Mouse (Mus musculus): ENCODE results near the gene Oxct2b.
"Not testable (repeated sequence)": the region's sequence is repeated elsewhere in the genome, so short reads cannot be mapped to it uniquely, and the experiment has no call there.

Gene Oxct2b

DNA sequence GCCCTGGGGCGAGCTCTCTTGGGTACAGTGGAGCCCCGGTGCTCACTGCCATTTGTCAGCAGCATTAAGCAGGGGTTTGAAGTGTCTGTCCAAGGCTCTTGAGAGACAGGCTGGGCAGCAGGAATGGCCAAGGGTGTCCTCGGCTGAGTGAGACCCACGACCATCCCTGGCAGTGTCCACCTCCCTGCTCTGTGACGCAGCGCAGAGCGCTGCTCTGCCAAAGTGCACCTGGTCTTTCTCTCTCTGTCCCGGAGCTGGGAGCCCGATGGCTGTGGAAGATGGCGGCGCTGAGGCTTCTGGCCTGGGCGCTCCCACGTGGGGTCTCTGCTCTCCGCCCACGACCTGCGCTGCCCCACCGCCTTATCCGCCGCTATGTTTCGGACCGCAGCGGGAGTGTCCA lies at the start of gene Oxct2b:
TSS of gene Oxct2b (plus strand) at position 256 of the 400 bp plus-strand sequence.
- ATAC-seq (ENCODE audit: insufficient number of reproducible peaks, low FRiP score, low TSS enrichment) = no peak

DNA sequence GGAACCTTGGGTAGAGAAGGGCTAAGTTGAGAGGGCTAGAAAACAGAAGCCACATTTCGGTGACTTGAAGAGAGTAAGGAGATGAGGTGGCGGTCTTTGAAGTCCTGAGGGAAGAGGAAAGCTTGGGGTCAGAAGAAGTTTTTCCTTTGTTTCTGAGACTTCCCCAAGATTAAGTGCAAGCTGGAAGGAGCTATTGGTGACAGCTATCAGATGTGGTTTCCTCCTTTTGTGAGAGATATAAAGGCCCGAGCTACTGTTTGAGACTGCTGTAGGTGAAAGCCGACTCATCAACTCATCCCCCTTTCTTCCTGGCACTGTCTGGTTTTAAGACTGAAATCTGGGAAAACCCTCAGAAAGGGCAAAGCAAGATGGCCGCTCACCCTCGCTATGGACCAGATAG lies 47.4 kb upstream of the Oxct2b start:
- ATAC-seq (ENCODE audit: insufficient number of reproducible peaks, low FRiP score, low TSS enrichment) = no peak

GRCm38 (mm10) chr4:123071266-123071966 lies 44.6 kb upstream of the Oxct2b start:
- no peak for ATAC-seq (ENCODE audit: insufficient number of reproducible peaks, low FRiP score, low TSS enrichment)

- ATAC-seq (ENCODE audit: insufficient number of reproducible peaks, low FRiP score, low TSS enrichment) = no peak
Observed at GRCm38 (mm10) chr4:123076928-123077327, 39.1 kb upstream of the Oxct2b start.

- ATAC-seq (ENCODE audit: insufficient number of reproducible peaks, low FRiP score, low TSS enrichment) = no peak
Observed at GRCm38 (mm10) chr4:123078231-123078630, 37.8 kb upstream of the Oxct2b start.

DNA sequence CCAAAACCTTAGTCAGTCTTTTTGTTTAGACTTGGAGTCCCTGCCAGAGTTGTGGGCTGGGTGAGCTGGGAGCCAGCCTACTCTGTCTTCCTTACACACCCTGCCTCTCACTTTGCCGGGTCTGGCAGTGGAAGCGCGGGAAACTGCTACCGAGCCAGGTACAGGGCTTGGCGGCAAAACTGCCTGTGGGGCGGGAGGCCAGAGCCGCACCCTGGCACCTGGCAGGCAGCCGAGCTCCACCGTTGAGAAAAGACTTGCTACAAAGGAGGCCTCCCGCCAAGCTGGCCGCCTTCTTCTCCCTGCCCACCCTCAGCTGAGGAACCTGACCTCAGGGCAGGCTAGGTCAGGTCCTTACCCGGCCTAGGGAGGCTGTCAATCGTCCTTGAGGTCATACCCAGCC lies 35.3 kb upstream of the Oxct2b start:
- ATAC-seq (ENCODE audit: insufficient number of reproducible peaks, low FRiP score, low TSS enrichment) = no peak

- peak; percentile 72; the same call in 1 of the 2 replicates for ATAC-seq (ENCODE audit: insufficient number of reproducible peaks, low FRiP score, low TSS enrichment)
Observed at GRCm38 (mm10) chr4:123082283-123083163, 33.5 kb upstream of the Oxct2b start.

DNA sequence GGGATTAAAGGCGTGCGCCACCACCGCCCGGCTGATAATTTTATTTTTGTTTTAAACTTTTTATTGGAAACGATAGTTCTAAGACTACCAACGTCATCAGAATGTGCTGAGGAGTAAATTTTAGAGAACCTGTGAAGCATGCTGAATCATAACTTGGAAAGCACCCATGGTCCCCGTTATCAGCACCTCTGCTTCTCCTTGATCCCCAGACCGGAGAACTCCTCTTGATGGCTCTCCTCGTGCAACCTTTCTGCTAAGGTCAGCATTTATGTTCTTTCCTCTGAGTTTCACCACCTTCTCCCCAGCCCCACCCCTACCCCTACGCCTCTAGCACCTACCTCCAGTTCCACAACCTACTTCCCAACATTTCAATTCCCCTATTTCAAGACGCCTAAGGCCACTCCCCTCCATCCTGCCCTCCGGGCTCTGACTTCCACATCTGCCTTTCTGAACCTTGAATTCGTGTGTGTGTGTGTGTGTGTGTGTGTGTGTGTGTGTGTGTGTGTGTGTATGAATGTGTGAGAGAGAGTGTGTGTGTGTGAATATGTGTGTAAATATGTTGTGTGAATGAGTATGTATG lies 32.7 kb upstream of the Oxct2b start:
- no peak for ATAC-seq (ENCODE audit: insufficient number of reproducible peaks, low FRiP score, low TSS enrichment)

GRCm38 (mm10) chr4:123085290-123085689 lies 30.8 kb upstream of the Oxct2b start:
- ATAC-seq (ENCODE audit: insufficient number of reproducible peaks, low FRiP score, low TSS enrichment) = no peak

DNA sequence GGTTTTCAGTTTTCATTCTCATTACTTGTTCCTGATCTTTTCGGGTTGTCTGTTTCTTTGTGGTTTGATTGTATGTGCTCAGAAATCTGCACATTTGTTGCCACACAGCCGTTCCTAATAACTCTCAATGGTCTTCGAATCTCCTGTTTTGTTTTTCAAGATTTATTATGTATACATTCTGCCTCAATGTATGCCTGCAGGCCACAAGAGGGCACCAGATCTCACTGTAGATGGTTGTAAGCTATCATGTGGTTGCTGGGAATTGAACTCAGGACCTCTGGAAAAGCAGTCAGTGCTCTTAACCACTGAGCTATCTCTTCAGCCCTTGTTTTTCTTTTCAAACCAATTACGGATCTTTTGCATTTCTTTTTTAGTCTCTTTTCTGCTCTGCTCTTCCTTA lies 29.7 kb upstream of the Oxct2b start:
- no peak for ATAC-seq (ENCODE audit: insufficient number of reproducible peaks, low FRiP score, low TSS enrichment)

DNA sequence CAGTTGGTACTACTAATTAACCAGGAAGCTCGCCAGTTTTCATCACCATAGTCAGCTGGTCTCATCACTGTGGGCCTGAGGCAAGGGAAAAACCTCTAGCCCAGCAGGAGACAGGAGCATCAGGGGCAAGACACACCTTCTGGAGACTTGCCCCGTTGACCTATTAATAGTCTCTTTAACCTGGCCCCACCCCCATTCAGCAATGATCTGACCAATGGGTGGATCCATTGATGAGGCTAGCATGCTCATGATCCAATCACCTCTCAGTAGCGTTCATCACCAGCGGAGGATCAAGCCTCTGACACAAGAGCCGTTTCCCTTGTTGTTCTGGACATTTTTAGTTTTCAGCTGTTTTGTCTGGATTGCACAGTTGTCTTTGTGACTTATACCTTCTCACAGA lies 23.4 kb upstream of the Oxct2b start:
- no peak for ATAC-seq (ENCODE audit: insufficient number of reproducible peaks, low FRiP score, low TSS enrichment)

DNA sequence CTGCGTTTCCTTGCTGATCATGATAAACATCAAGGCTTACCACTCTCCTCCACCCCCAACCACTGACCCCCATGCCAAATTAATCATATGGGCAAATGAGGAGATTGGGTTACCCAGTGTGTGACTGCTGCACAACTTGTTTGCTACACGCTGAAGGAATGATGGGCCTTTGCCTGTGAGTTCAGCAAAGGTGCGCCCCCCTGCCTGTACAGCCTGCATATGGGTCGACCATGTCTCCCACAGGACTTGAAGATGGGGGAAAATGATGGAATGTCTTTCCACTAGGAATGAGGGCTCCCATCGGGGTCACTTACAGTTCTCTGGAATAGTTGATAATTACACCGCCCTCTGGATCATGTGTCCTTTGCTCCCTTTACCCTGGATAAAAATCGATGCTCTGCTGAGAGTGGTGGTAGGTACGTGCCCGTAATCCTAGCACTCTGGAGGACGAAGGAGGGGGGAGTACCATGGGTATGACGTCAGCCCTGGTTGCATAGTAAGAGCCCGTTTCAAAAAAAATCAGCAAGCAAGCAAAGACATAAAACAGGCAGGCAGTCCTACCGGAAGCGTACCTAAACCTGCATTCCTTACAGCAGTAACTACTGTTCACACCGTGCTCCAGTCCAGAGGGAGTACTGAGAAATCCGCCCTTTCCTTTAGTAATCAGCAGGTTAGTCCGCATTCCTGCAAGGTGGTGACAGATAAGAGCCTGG lies 22.8 kb upstream of the Oxct2b start:
- ATAC-seq (ENCODE audit: insufficient number of reproducible peaks, low FRiP score, low TSS enrichment) = no peak

DNA sequence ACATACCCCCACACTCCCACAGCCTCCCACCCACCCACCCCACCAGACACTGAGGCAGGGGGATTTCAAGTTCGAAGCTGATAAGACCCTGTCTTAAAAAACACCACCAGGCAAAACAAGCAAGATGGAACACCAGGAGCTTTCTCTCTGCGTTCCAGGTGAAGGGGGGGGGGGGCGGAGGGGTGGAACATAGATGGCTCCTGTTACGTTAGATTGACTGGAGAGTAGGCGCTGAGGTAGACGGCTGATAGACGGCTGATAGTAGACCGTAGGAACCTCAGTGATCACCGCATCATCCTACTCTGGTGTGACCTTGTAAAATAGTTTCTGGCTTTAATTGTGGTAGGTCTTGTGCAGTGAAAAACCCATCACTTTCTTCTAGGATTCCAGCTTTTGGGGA lies 22.2 kb upstream of the Oxct2b start:
- ATAC-seq (ENCODE audit: insufficient number of reproducible peaks, low FRiP score, low TSS enrichment) = no peak

DNA sequence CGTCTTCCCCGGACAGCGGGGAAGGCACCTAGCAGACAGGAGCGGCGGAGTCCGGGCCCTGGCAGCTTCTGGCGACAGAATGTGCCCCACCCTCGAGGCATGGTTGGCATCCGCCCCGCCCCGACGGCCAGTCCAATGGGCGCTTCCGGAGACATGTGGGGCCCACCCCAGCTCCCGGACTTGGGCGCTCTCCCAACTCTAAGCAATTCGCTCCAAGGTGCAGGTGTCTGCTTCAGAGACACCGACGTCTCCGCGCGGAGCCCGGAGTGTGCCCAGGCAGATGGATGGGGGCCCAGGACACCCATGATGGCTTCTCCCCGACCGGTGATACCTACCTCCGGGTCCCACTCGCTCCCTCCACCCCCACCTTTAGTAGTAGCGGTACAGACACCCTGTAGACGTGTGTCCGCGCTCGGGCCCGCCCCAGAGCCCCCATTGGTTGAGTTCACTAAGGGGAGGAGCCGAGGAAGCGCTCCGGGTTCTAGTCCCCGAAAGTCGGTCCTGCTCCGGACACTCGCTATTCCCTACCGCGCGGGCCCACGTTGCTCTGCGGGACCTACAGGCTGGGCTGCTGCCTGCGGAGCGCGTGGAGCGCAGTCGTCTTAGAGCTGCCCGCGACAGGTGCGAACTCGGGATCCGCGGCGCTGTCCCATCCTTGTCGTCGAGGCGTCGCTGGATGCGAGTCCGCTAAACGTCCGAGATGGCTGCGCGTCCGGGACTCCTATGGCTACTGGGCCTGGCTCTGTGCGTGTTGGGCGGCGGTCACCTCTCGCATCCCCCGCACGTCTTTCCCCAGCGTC lies 11.2 kb upstream of the Oxct2b start, which contains the start of gene Bmp8b:
TSS of gene Bmp8b (plus strand) at position 515 of the 800 bp plus-strand sequence.
- ATAC-seq (ENCODE audit: insufficient number of reproducible peaks, low FRiP score, low TSS enrichment) = no peak

- ATAC-seq (ENCODE audit: insufficient number of reproducible peaks, low FRiP score, low TSS enrichment) = no peak
Observed at GRCm38 (mm10) chr4:123105451-123105790, 10.6 kb upstream of the Oxct2b start.

- ATAC-seq (ENCODE audit: insufficient number of reproducible peaks, low FRiP score, low TSS enrichment) = not testable (repeated sequence)
Observed at GRCm38 (mm10) chr4:123105929-123106328, 10.1 kb upstream of the Oxct2b start.

GRCm38 (mm10) chr4:123106864-123107263 lies 9.2 kb upstream of the Oxct2b start:
- ATAC-seq (ENCODE audit: insufficient number of reproducible peaks, low FRiP score, low TSS enrichment) = no peak

DNA sequence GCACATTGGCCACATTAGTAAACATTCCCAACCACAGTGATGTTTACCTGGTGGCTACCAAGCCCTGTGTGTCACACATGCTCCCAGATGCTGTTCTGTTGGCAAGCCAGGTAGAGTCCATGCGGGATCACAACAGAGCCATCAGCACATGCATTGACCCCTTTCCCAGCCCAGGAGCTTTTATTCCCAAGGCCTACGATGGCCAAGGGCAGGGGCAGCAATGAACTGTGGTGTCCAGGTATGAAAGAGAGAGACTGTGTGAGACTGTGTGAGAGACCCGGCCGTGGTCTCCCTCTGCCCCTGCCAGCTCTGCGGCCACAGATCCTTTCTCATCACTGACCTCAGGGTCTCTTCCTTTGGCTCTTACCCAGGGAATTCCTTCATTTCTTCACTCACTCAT lies 8.0 kb upstream of the Oxct2b start:
- ATAC-seq (ENCODE audit: insufficient number of reproducible peaks, low FRiP score, low TSS enrichment) = no peak

- no peak for ATAC-seq (ENCODE audit: insufficient number of reproducible peaks, low FRiP score, low TSS enrichment)
Observed at GRCm38 (mm10) chr4:123110751-123111150, 5.3 kb upstream of the Oxct2b start.

Measured in cerebellum, adult (tissue).